ENCODE assay signal across 11 mouse cellular contexts in genomic region chr7:95991250-95992032, GRCm38 (mm10).
DNase-seq lines count a peak whose midpoint lies in the region; ATAC-seq lines count a peak whose summit lies in the region.
"Had no signal": no experiment of that assay in that cellular context is flagged by ENCODE, and none has a peak within 500 bp of the region (broad histone marks: within the 10 kb centered on the region; RNA-seq: fewer than 3 reads in every experiment).

No protein-coding gene starts in this region.

- intact Hi-C loops in left cerebral cortex, postnatal 4 days (cut with DNase I) = no loop called here
- intact Hi-C loops in gastrocnemius, postnatal 14 days (cut with DNase I; ENCODE audit: low total_unique reads) = no loop called here

- no peaks in the 10 kb centered on the region for H3K9me3 ChIP-seq in embryonic facial prominence, embryonic 14.5 days (ENCODE audit: control insufficient read depth, low read length)
- H3K9me3 ChIP-seq in hindbrain, embryonic 16.5 days (ENCODE audit: control insufficient read depth, low read length) = no peaks in the 10 kb centered on the region

- peak; percentile 22 for DNase-seq in left cerebral cortex, postnatal 4 days
- DNase-seq in left cerebral cortex, adult 18-20 months (ENCODE audit: low spot score in 2 of 2) = no peak
- peak; percentile 64 for DNase-seq in embryonic facial prominence, embryonic 14.5 days (ENCODE audit: low spot score)
- peak; percentile 85 for DNase-seq in retina, embryonic 14.5 days (ENCODE audit: low spot score)
- DNase-seq in gastrocnemius, postnatal 14 days = no peak
- DNase-seq in gastrocnemius, postnatal 25 days = no peak
- DNase-seq: gastrocnemius, postnatal 10 days; kidney, postnatal 10 days had no signal

- no peak overlapping the region for H3K4me2 ChIP-seq in embryonic facial prominence, embryonic 14.5 days (ENCODE audit: low read depth, low read length)
- no peak overlapping the region for H3K4me2 ChIP-seq in hindbrain, embryonic 16.5 days (ENCODE audit: low read length)

- ATAC-seq in embryonic facial prominence, embryonic 14.5 days (ENCODE audit: low read depth) = peak; percentile 88
- ATAC-seq in hindbrain, embryonic 16.5 days = peak; percentile 54
- ATAC-seq in megakaryocyte-erythroid progenitor cell, adult 5-6 weeks (replicated peaks; ENCODE audit: low FRiP score, low TSS enrichment, poor library complexity, severe bottlenecking) = no peak
- ATAC-seq: CD4-positive, CD25-positive, alpha-beta regulatory T cell, adult 4 months had no signal

- 66% methylated on average over 10 of the region's 10 CpGs for WGBS in embryonic facial prominence, embryonic 14.5 days
- 24% methylated on average over 10 of the region's 10 CpGs for WGBS in hindbrain, embryonic 16.5 days

- H3K27me3 ChIP-seq in embryonic facial prominence, embryonic 14.5 days (replicated peaks; ENCODE audit: control insufficient read depth, insufficient read depth, low read length) = no peaks in the 10 kb centered on the region
- H3K27me3 ChIP-seq in hindbrain, embryonic 16.5 days (replicated peaks; ENCODE audit: control insufficient read depth, insufficient read depth, low read length) = 0 out of 2 replicates have a peak, but pooled peaks cover 2% of the 10 kb centered on the region

- H3K4me1 ChIP-seq in embryonic facial prominence, embryonic 14.5 days (ENCODE audit: control insufficient read depth, insufficient read depth, low read length) = no peaks in the 10 kb centered on the region
- H3K4me1 ChIP-seq in hindbrain, embryonic 16.5 days (ENCODE audit: control insufficient read depth, insufficient read depth, low read depth, low read length) = no peaks in the 10 kb centered on the region; the same call in 1 of the 2 replicates

- H3K4me3 ChIP-seq in embryonic facial prominence, embryonic 14.5 days (ENCODE audit: low read depth, low read length) = no peak overlapping the region
- no peak overlapping the region for H3K4me3 ChIP-seq in hindbrain, embryonic 16.5 days (ENCODE audit: low read length)

- H3K36me3 ChIP-seq in embryonic facial prominence, embryonic 14.5 days (ENCODE audit: control insufficient read depth, insufficient read depth, low read length) = no peaks in the 10 kb centered on the region
- no peaks in the 10 kb centered on the region for H3K36me3 ChIP-seq in hindbrain, embryonic 16.5 days (ENCODE audit: control insufficient read depth, insufficient read depth, low read length)

- H3K27ac ChIP-seq in embryonic facial prominence, embryonic 14.5 days (replicated peaks; ENCODE audit: low read depth, low read length) = no peak overlapping the region
- H3K27ac ChIP-seq in hindbrain, embryonic 16.5 days (ENCODE audit: low read depth, low read length) = no peak overlapping the region

- no peak overlapping the region for H3K9ac ChIP-seq in embryonic facial prominence, embryonic 14.5 days (ENCODE audit: low read depth, low read length)
- H3K9ac ChIP-seq in hindbrain, embryonic 16.5 days (ENCODE audit: low read depth, low read length) = no peak overlapping the region

Comparison
In these comparisons a context has a peak if more than half of its experiments do, and no peak if none do; other contexts are left out.
1. DNase-seq: peak in left cerebral cortex, postnatal 4 days (single experiment), embryonic facial prominence, embryonic 14.5 days (single experiment) and retina, embryonic 14.5 days (single experiment); none in left cerebral cortex, adult 18-20 months (0 of 2), gastrocnemius, postnatal 14 days (single experiment) and gastrocnemius, postnatal 25 days (single experiment).